Mouse (Mus musculus) erythroblast, embryonic 14.5 days (primary cell): ENCODE results near the gene Abca14. TPM values are rescaled to one million over a fixed set of nuclear protein-coding genes. Genes with fewer than 3 reads are reported as not detected.

ENCODE experiments used
- H3K27me3 ChIP-seq: 2 replicates; pipeline ENCODE4 v1.6.1; 2012; ENCODE audit warnings: inconsistent platforms; ENCODE audit not compliant: control insufficient read depth
- H3K36me3 ChIP-seq: 2 replicates; pipeline ENCODE4 v1.6.1; 2012; ENCODE audit warnings: mild to moderate bottlenecking, inconsistent platforms; ENCODE audit not compliant: control insufficient read depth
- H3K4me1 ChIP-seq: 2 replicates; pipeline ENCODE4 v1.6.1; 2012; ENCODE audit warnings: inconsistent platforms; ENCODE audit not compliant: control insufficient read depth
- H3K4me3 ChIP-seq: replicated peaks from 2 replicates; pipeline ENCODE3; 2012; ENCODE audit warnings: moderate library complexity, mild to moderate bottlenecking, inconsistent platforms
- H3K9me3 ChIP-seq: 2 replicates; pipeline ENCODE4 v1.6.1; 2012; ENCODE audit warnings: low read length, inconsistent platforms, mixed read lengths; ENCODE audit not compliant: control insufficient read depth
- GATA1 ChIP-seq: IDR thresholded peaks from 2 replicates; pipeline ENCODE4 v1.6.1; 2012; ENCODE audit warnings: low read length, inconsistent platforms, mixed read lengths
- TAL1 ChIP-seq: IDR thresholded peaks from 3 replicates; pipeline ENCODE4 v1.6.1; 2012; ENCODE audit warnings: low read length, inconsistent platforms, mixed read lengths
- polyA plus RNA-seq: library from polyadenylated mRNA; stranded (reverse); fragments of >175 nt; gene quantifications from 2 replicates; pipeline ENCODE4 v1.2.3, GENCODE M21; 2012

The Abca14 gene
- polyA plus RNA-seq, 1 experiment, result not detected

GRCm38 (mm10) chr7:120192816-120193215 is 10.9 kb upstream of the Abca14 start:
- Histone ChIP-seq H3K4me3 (no peak overlapping the region), H3K27me3 (no peaks in the 10 kb centered on the region), H3K9me3 (no peaks in the 10 kb centered on the region), H3K4me1 (no peaks in the 10 kb centered on the region), H3K36me3 (no peaks in the 10 kb centered on the region)
- TF ChIP-seq GATA1, result no peak
- no peak for TF ChIP-seq TAL1

DNA sequence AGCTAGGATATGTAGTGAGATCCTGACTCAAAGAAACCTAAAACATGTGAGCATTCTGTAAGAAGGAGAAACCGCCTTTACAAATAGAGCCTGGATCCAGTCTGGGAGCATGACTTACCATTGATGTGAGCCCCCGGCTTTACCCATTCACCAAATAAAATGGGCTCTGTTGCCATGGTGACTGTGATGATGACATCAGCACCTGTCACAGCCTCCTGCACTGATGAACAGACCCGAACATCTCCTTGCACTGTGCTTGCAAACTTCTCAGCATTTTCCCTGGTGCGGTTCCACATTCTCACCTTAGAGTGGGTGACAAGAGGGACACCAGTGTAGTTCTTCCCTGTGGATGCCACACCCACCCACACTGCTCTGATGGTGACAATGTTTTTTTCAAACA is 8.6 kb upstream of the Abca14 start:
- H3K36me3 ChIP-seq, result no peaks in the 10 kb centered on the region
- TF ChIP-seq TAL1 (no peak), GATA1 (no peak)

GRCm38 (mm10) chr7:120201231-120201744 is 2.5 kb upstream of the Abca14 start:
- Histone ChIP-seq H3K4me3 (no peak overlapping the region), H3K4me1 (no peaks in the 10 kb centered on the region), H3K36me3 (no peaks in the 10 kb centered on the region), H3K27me3 (peaks cover 12% of the 10 kb centered on the region), H3K9me3 (no peaks in the 10 kb centered on the region)
- no peak for TF ChIP-seq TAL1
- TF ChIP-seq GATA1, result no peak

More for the DNA sequence above, 8.6 kb upstream of the Abca14 start:
- Histone ChIP-seq H3K4me1 (no peaks in the 10 kb centered on the region), H3K27me3 (no peaks in the 10 kb centered on the region), H3K9me3 (no peaks in the 10 kb centered on the region), H3K4me3 (no peak overlapping the region)

DNA sequence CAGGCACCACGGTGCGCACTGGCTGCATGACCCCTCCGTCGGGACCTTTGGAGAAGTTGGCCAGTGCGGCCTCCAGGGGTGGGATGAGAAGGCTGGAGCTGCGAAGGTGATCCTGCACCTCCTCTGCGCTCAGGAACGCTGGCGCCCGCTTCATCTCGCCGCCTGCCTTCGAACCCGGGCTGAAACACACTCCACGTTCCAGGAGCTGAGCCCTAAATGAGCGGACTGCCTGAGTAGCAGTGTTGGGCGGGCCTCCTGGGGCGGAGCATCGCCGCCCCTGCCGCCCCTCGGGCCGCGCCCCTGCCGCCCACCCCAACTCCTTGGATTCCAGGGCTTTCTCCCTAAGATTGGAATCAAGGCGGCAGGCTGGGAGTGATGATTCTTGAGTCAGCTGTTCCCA is 2.0 kb upstream of the Abca14 start, which contains the start of gene Crym:
Crym (minus strand) TSS at position 341 of the 400 bp plus-strand sequence.
- TF ChIP-seq GATA1, result no peak
- TF ChIP-seq TAL1, result no peak
- no peaks in the 10 kb centered on the region for H3K9me3 ChIP-seq
- no peaks in the 10 kb centered on the region for H3K4me1 ChIP-seq
- no peaks in the 10 kb centered on the region for H3K36me3 ChIP-seq
- peaks cover 12% of the 10 kb centered on the region for H3K27me3 ChIP-seq
- no peak within 1 kb of the TSS for H3K4me3 ChIP-seq

DNA sequence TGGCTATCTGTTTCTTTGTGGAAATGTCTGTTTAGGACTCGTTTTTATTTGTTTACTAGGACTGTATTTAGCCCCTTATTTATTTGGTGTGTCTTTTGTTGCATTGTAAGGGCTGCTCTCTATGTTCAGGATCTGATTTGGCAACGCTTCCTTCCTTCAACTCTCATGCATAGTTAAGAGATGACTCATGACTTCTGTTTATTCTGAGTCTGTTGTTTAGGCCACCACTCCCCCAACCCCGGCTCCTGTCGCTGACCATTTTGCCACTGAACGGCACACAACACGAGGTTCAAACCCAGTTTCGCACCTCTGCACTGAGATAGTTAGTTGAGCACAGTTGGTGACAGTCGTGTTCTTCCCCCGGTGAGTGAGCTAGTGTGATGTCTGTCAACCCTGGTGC is 2.2 kb downstream of the Abca14 start:
- no peaks in the 10 kb centered on the region for H3K9me3 ChIP-seq
- no peak for TF ChIP-seq GATA1
- TF ChIP-seq TAL1, result no peak
- no peak overlapping the region for H3K4me3 ChIP-seq
- H3K27me3 ChIP-seq, result peaks cover 10% of the 10 kb centered on the region
- no peaks in the 10 kb centered on the region for H3K4me1 ChIP-seq
- no peaks in the 10 kb centered on the region for H3K36me3 ChIP-seq

DNA sequence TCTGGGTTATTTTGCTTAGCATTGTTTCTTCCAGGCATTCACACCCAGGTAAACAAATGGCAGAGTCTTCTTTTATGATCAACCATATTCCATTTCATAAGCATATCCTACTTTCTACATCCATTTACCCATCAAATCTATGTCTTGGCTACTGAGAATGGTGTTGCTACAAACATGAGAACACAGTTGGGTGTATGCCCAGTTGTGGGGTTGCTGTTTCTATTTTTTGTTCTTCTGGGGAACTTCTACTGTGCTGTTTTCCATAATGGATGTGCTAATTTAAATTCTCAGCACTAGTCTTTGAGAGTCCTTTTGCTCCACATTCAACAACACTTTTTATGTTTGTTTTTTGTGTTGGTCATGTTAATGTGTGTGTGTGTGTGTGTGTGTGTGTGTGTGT is 24.8 kb downstream of the Abca14 start:
- Histone ChIP-seq H3K9me3 (no peaks in the 10 kb centered on the region), H3K4me1 (no peaks in the 10 kb centered on the region), H3K36me3 (no peaks in the 10 kb centered on the region), H3K27me3 (no peaks in the 10 kb centered on the region), H3K4me3 (no peak overlapping the region)
- TF ChIP-seq TAL1 (no peak), GATA1 (no peak)

DNA sequence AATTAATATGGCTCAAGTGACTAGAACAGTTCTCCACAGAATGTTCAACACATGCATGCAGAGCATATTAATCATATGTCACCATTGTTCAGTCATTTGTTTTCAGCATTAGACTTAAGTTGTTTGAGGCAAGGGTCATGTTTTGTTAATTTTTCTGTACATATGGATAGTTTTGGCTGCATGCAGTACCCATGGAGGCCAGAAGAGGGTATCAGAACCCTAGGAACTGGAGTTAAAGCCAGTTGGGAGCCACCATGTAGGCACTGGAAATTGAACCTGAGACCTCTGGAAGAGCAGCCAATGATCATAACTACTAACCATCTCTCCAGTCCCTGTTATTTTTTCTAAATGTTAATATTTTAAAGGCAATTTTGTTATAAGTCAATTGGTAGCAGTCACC is 37.3 kb downstream of the Abca14 start:
- H3K9me3 ChIP-seq, result no peaks in the 10 kb centered on the region; the same call in 1 of the 2 replicates
- H3K27me3 ChIP-seq, result no peaks in the 10 kb centered on the region
- TF ChIP-seq TAL1 (no peak), GATA1 (no peak)

GRCm38 (mm10) chr7:120271135-120271991 is 67.6 kb downstream of the Abca14 start:
- H3K27me3 ChIP-seq, result no peaks in the 10 kb centered on the region
- no peak for TF ChIP-seq TAL1
- no peak for TF ChIP-seq GATA1
- no peaks in the 10 kb centered on the region for H3K4me1 ChIP-seq
- no peaks in the 10 kb centered on the region for H3K36me3 ChIP-seq
- no peaks in the 10 kb centered on the region for H3K9me3 ChIP-seq
- H3K4me3 ChIP-seq, result no peak overlapping the region

More for the DNA sequence above, 37.3 kb downstream of the Abca14 start:
- Histone ChIP-seq H3K36me3 (no peaks in the 10 kb centered on the region), H3K4me1 (no peaks in the 10 kb centered on the region), H3K4me3 (no peak overlapping the region)

DNA sequence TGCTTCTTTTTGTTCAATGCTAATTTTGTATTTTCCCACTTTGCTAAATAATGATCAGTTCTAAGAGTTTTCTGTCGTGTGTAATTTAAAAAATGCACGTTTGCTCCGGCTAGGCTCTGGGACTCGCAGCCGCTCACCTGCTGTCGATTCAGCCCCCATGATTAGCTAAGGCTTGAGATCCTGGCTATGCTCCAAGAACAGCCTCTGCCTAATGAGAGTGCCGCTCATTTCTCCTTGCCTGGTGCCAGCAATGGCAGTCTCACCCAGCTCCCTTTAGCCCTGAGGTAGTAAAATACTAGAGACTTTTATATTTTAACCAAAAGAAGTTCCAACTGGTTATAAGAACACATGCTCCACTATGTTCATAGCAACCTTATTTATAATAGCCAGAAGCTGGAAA is 68.3 kb downstream of the Abca14 start:
- no peaks in the 10 kb centered on the region for H3K9me3 ChIP-seq
- H3K4me1 ChIP-seq, result no peaks in the 10 kb centered on the region
- H3K4me3 ChIP-seq, result no peak overlapping the region
- TF ChIP-seq GATA1, result no peak
- TF ChIP-seq TAL1, result no peak
- H3K36me3 ChIP-seq, result no peaks in the 10 kb centered on the region
- H3K27me3 ChIP-seq, result no peaks in the 10 kb centered on the region
